Mouse (Mus musculus) gonadal fat pad, adult 2 months (tissue): Measurements from ENCODE around the gene Pid1. TPM values are rescaled to one million over a fixed set of nuclear protein-coding genes. Genes with fewer than 3 reads are reported as not detected.

ENCODE experiments used
- DNase-seq: peaks from one replicate; pipeline ENCODE4 v3.0.0-alpha.2; 2012; ENCODE audit warnings: low read depth
- polyA plus RNA-seq: library from polyadenylated mRNA; depleted of rRNA; stranded (reverse); fragments of >200 nt; gene quantifications from 2 replicates; pipeline ENCODE4 v1.2.3, GENCODE M21; 2012

The Pid1 gene
- polyA plus RNA-seq, 1 experiment = 19.3 TPM

DNA sequence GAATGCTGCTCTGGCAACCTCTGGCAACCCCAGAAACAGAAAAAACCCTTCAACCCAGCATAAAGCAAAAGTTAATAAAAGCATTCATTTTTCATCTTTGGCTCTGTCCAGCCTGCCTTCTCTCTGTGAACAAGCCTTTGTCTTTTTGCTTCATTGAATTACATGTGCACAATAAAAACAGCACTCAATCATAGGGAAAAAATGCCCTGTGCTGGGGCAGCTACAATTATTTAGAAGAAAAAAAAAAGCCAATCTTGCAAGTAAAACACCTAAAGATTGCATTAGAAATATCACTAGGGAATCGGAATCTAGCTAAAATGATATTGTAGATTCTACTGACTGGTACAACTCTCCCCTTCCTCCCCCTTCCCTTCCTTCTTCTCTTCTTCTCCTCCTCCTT is 307.7 kb downstream of the Pid1 start:
- DNase-seq = no peak

DNA sequence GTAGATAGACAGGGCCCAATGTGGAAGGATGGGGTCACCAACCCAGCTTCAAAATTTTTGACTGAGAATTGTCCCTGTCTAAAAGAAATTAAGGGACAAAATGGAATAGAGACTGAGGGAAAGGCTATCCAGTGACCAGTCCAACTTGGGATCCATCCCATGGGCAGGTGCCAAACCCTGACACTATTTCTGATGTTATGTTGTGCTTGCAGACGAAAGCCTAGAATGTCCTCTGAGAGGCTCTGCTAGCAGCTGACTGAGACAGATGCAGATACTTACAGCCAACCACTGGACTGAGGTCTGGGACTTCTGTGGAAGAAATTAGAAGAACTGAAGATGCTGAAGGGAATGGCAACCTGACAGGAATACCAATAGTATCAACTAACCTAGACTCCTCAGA is 338.2 kb downstream of the Pid1 start:
- DNase-seq = no peak

DNA sequence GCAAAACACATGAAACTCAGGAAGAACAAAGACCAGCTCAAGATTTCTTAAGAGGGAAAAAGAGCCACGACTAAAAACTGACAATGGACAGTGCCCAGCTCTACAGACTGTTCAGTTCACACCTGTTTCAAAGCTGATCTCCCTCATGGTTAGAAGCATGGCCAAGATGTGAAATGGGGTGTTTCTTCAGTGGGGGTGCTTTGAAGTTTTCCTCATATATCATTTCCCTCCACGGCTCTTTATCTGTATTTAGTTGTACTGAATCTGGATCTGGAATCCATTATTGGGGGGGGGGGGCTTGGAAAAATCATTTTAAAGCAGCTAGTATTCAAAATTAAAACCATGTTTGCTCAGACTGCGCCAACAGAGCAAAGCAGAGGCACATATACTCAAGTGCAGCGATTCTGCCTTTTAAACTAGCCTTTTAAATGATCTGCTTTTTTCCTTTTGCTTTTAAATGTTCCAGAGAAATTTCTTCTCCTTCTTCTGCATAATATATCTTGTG is 351.1 kb downstream of the Pid1 start:
- DNase-seq = no peak

DNA sequence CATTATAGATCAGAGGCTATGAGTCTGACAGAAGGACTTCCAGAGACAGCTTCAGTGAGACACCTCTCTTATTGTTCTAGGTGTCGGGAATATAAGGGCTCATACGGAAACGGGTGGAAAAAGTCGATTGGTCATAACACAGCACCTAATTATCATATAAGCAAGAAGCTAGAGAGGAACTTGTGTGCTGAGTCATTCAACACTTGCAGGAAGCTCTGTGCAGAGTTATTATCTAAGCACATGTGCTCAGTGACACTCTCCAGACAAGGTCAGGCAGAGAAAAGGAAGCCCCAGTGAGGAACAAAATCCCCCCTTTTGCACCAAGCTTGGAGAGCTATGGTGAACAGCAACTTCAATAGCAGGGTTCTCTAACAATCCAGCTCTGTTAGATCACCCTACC is 361.4 kb downstream of the Pid1 start:
- no peak for DNase-seq
